Mouse (Mus musculus) cerebellum, adult 2 months (tissue): ENCODE measurements at regions not wholly inside any gene's neighbourhood (a gene's known extent, or its start where the extent isn't known, plus 50 kb on each side); places are given as distances from the start of the nearest gene placed in this dataset.

ENCODE experiments used
- DNase-seq, 2 experiments: peaks; one replicate each; pipeline ENCODE4 v3.0.0; 2021
- H3K27ac ChIP-seq: fragments of 200-500 bp; 2 replicates; pipeline ENCODE4 v1.5.1; 2012; ENCODE audit warnings: low read length, control low read depth, inconsistent platforms; ENCODE audit not compliant: insufficient read depth
- H3K27me3 ChIP-seq: fragments of 200-500 bp; 2 replicates; pipeline ENCODE4 v1.6.1; 2012; ENCODE audit warnings: inconsistent platforms, mild to moderate bottlenecking, low read length, moderate library complexity; ENCODE audit not compliant: control insufficient read depth, insufficient read depth
- H3K4me1 ChIP-seq: fragments of 200-500 bp; 2 replicates; pipeline ENCODE4 v1.6.1; 2011; ENCODE audit warnings: low read length; ENCODE audit not compliant: control insufficient read depth, insufficient read depth
- H3K4me3 ChIP-seq: fragments of 200-500 bp; replicated peaks from 2 replicates; pipeline ENCODE3; 2011; ENCODE audit warnings: mild to moderate bottlenecking, low read depth, low read length, control low read depth; ENCODE audit not compliant: insufficient read depth
- CTCF ChIP-seq: fragments of 200-500 bp; IDR thresholded peaks from 2 replicates; pipeline ENCODE4 v1.5.1; 2011; ENCODE audit warnings: low read depth, mild to moderate bottlenecking, control low read depth, low read length, moderate library complexity, borderline replicate concordance; ENCODE audit not compliant: insufficient read depth
- POLR2A ChIP-seq: fragments of 200-500 bp; IDR thresholded peaks from 2 replicates; pipeline ENCODE4 v1.6.1; 2011; ENCODE audit warnings: low read length, control low read depth, borderline replicate concordance; ENCODE audit not compliant: insufficient read depth
- WGBS: fragments of 180-500 bp; shearing (Covaris S2); methylation state at CpG from one replicate; pipeline ENCODE4 v1.1.7; 2018; 5-methylcytosine and 5-hydroxymethylcytosine counted together

DNA sequence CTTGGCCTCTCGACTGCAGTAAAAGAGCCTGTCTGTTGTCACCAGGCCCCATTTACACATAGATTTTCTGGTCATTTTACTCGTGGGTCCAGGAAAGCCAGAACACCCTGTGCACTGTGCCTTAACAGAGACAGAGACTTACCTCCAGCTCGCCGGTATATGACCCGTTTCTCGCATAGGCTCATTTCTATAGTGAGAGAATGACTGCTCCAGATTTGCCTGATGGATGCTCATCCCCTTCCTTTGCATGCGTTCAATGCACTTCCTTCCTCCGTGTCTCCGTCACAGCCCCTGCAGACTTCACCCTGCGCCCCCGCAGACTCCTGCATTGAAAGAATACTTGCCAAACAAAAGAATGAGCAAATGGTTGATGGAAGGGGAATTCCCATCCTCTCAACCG, 122.8 kb downstream of the Zfp365 start:
- no peaks in the 10 kb centered on the region for H3K4me1 ChIP-seq
- no peak for DNase-seq
- H3K27me3 ChIP-seq, result no peaks in the 10 kb centered on the region
- WGBS, result 79% methylated on average over 12 of the region's 12 CpGs
- H3K27ac ChIP-seq, result no peak overlapping the region
- TF ChIP-seq CTCF, result no peak
- H3K4me3 ChIP-seq, result no peak overlapping the region

DNA sequence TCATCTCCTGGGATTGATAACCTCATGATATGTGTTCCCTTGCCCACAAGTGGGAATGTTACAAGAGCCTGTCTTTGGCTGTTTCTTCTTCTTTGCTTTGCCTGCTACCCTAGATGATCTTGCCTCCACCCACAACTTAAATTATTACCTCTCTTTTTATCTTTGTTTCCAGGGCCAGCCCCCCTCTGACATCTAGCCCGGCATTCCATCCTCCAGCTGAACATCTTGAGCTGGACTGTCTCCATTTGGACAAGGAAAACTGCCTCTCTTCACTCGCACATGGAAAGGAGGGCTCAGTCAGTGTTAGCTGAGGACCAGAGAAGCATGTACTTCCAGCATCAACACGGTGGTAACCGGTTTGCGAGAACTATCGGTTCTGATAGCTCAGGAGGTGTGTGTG, 124.3 kb downstream of the Zfp365 start:
- no peak for TF ChIP-seq CTCF
- DNase-seq, result no peak
- WGBS, result 67% methylated on average over 6 of the region's 6 CpGs
- no peaks in the 10 kb centered on the region for H3K4me1 ChIP-seq
- H3K27ac ChIP-seq, result no peak overlapping the region
- H3K27me3 ChIP-seq, result no peaks in the 10 kb centered on the region
- no peak overlapping the region for H3K4me3 ChIP-seq

DNA sequence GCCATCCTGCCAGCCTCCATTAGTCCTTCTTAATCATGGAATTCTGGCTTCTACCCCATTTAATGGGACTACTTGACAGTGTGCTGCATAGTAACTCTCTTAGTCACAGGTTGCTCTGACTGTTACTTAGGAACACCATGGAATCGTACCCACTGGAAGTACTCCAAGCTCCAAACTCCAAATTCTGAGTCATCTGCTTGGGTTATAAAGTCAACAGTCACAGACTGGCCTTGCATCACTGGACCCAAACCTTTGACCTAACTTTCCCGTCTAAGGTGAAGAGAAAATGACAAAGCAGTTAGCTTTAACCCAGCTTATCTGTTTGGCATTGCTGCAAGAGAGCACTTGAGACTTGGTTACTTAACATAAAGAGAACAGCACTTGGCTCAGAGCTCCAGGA, 126.9 kb downstream of the Zfp365 start:
- 81% methylated on average over 2 of the region's 2 CpGs for WGBS
- no peak for DNase-seq
- H3K4me3 ChIP-seq, result no peak overlapping the region
- no peaks in the 10 kb centered on the region for H3K4me1 ChIP-seq
- TF ChIP-seq CTCF (no peak), POLR2A (no peak)
- H3K27ac ChIP-seq, result no peak overlapping the region
- H3K27me3 ChIP-seq, result no peaks in the 10 kb centered on the region

DNA sequence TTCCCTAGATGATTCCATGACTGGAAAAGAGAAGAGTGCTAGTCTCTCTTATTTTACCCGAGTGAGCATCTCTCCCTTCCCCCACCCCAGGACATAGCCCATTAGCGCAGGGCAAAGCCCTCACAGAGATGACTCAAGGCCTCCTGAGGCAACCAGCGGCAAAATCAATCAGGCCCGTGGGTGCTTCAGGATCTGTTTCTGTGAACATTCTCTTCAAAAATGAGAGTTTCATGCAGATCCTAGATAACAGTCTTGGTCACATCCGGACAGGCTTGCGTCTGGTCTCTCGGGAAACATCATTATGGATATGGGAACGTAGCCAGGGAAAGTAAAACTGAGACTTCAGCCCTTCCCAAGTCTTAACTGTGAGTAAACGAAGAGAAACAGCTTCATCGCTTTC, 134.1 kb downstream of the Zfp365 start:
- 85% methylated on average over 10 of the region's 10 CpGs for WGBS
- TF ChIP-seq POLR2A (no peak), CTCF (no peak)
- no peak overlapping the region for H3K27ac ChIP-seq
- no peaks in the 10 kb centered on the region for H3K27me3 ChIP-seq
- H3K4me1 ChIP-seq, result no peaks in the 10 kb centered on the region
- no peak overlapping the region for H3K4me3 ChIP-seq
- no peak for DNase-seq

DNA sequence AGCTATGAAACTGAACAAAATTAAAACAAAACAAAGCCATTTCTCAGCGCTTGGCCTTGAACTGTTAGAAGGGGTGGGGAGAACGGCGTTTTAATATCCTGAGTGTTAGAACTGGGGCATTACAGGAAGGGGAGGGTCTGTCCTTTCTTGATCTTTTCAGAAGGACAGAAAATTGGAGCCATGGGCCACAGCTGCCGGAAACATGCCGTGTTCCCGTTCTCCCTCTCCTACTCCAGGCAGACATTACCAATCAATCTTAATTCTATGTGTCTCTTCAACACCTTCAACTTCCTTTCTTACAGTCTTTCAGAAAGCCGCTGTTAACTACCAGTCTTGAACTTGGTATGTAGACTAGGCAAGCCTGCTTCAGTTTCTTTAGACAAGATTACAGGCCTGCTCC, 134.7 kb downstream of the Zfp365 start:
- Histone ChIP-seq H3K27ac (no peak overlapping the region), H3K4me3 (no peak overlapping the region), H3K4me1 (no peaks in the 10 kb centered on the region), H3K27me3 (no peaks in the 10 kb centered on the region)
- DNase-seq, result no peak
- TF ChIP-seq CTCF (no peak), POLR2A (no peak)
- 93% methylated on average over 7 of the region's 7 CpGs for WGBS

DNA sequence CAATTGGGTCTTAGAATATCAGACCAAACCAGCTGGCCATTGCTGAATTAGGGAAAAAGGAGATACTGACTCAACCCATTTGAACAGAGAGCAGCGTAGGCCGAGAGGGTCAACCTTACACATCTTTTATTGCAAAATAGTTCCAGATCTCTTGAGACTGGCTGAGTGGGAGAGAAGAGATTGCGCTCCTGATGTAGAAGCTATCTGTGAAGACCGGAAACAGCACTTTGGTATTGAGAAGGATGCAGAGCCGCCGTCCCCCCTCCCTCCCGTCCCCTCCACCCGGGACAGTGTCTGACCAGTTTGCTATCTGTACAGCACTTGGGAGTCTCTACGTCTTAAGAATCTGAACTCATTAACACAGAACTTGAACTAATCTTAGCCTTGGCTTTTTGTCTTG, 135.6 kb downstream of the Zfp365 start:
- no peaks in the 10 kb centered on the region for H3K27me3 ChIP-seq

DNA sequence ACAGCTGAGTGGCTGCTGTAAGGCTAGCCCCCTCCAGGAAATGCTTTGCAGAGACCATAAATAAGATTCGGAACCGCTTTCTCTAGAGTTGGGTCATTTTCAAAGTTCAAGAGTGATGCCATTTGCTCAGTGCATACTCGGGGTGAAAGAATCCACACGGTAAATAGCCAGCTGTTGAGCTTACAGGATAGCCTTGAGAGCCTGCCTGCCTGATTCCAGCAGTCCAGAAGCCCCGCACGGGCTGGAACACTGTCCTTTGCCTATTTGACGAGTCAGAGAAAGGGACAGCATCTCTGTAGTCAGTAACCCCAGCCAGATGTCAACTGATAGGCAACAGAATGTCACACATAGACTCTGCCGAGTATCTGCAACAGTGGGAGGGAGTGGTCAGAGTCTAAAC, 140.7 kb downstream of the Zfp365 start:
- TF ChIP-seq POLR2A (no peak), CTCF (no peak)
- Histone ChIP-seq H3K27ac (no peak overlapping the region), H3K27me3 (no peaks in the 10 kb centered on the region), H3K4me1 (no peaks in the 10 kb centered on the region), H3K4me3 (no peak overlapping the region)
- no peak for DNase-seq
- WGBS, result 79% methylated on average over 8 of the region's 8 CpGs

More for the DNA sequence above, 135.6 kb downstream of the Zfp365 start:
- no peak for DNase-seq
- Histone ChIP-seq H3K27ac (no peak overlapping the region), H3K4me3 (no peak overlapping the region), H3K4me1 (no peaks in the 10 kb centered on the region)
- 95% methylated on average over 9 of the region's 9 CpGs for WGBS
- no peak for TF ChIP-seq CTCF
- no peak for TF ChIP-seq POLR2A

DNA sequence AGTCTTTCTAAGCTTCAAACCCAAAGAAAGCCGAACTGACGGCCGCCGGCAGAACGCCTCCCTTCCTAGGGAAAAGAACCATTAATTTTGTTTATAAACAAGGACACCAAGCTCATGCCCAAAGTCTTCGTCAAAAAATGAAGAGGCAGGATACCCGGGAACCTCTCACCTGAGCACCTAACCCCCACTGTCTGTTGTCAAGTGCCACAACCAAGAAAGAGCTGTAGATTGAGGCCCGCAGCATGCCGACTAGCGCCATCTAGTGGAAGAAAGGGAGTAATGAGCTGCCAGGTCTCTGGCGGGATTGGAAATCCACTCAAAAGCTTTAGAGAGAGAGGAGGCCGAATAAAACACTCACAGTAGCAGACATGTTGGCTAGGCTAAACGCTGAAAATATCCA, 146.4 kb downstream of the Zfp365 start:
- TF ChIP-seq CTCF, result peak; percentile 73
- no peak for TF ChIP-seq POLR2A
- WGBS, result 40% methylated on average over 13 of the region's 13 CpGs

DNA sequence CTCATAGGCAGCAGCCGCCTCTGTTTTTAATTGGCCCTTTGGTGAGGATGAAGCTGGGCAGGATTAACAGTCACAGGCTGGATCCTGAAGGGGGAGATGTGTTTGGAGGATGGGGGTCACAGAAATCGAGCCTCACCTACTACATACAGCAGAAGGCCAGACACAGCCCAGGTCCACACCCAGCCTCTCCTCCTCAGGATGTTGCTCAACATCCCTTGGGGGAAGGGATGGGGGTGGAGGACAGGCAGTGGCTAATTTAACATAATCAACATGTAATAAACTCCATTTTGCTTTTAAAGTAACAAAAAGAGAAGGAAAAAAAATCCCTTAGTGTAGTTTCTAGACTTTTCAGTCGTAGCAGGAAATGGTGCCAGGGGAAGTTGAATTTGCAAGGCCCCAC, 152.0 kb downstream of the Zfp365 start:
- no peak overlapping the region for H3K27ac ChIP-seq
- H3K4me1 ChIP-seq, result no peaks in the 10 kb centered on the region
- H3K27me3 ChIP-seq, result no peaks in the 10 kb centered on the region
- WGBS, result 69% methylated on average over 3 of the region's 3 CpGs
- H3K4me3 ChIP-seq, result no peak overlapping the region
- TF ChIP-seq CTCF (no peak), POLR2A (no peak)
- DNase-seq, result no peak

More for the DNA sequence above, 146.4 kb downstream of the Zfp365 start:
- no peaks in the 10 kb centered on the region for H3K27me3 ChIP-seq
- no peak overlapping the region for H3K4me3 ChIP-seq
- DNase-seq, result peak; percentile 35 to 38
- H3K4me1 ChIP-seq, result no peaks in the 10 kb centered on the region
- H3K27ac ChIP-seq, result no peak overlapping the region
